Mouse (Mus musculus) kidney, adult 2 months (tissue): Measurements from ENCODE around the gene Klra2.

Experiments used
- CTCF ChIP-seq: fragments of 200-500 bp; conservative IDR thresholded peaks from 2 replicates; pipeline ENCODE4 v1.5.1; 2011; ENCODE audit warnings: low read depth, mild to moderate bottlenecking, control low read depth, low read length, moderate library complexity, mixed read lengths; ENCODE audit not compliant: insufficient read depth, insufficient read length
- POLR2A ChIP-seq: fragments of 200-500 bp; IDR thresholded peaks from one replicate; pipeline ENCODE4 v1.6.1; 2011; ENCODE audit warnings: low read depth, low read length, control low read depth

- no peak for TF ChIP-seq CTCF
- TF ChIP-seq POLR2A = no peak
These were observed 22.4 kb upstream of the Klra2 start for GRCm38 (mm10) chr6:131269599-131269998.
